Mouse (Mus musculus): ENCODE results near the gene Inhbb.

Gene Inhbb

GRCm38 (mm10) chr1:119419151-119420105, 2.6 kb downstream of the Inhbb start:
- DNase-seq, result peak in 1 of 2 experiments; percentile 26

- no peak for DNase-seq
These were observed 4.1 kb downstream of the Inhbb start for GRCm38 (mm10) chr1:119417991-119418390.

GRCm38 (mm10) chr1:119417542-119417941, 4.5 kb downstream of the Inhbb start:
- DNase-seq, result no peak

DNA sequence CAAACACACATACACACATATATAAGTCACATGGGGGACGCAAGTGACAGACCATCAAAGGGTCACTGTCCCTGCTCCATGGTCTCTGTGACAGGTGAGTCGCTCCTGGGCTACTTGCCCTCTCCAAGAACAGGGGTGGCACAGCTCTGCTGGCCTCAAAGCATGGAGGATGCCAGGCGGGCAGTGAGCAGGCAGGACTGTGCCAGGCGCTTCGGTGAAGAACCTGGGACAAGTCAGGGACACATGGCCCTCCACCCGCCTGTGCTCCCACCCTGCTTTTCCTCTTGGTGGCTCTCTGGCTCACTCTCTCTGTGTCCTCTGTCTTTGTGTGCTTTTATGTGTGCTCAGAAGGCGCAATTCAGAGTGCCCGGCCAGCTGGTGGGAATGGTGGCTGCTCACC, 5.4 kb downstream of the Inhbb start:
- DNase-seq, result no peak

GRCm38 (mm10) chr1:119416177-119416576, 5.9 kb downstream of the Inhbb start:
- no peak for DNase-seq

DNA sequence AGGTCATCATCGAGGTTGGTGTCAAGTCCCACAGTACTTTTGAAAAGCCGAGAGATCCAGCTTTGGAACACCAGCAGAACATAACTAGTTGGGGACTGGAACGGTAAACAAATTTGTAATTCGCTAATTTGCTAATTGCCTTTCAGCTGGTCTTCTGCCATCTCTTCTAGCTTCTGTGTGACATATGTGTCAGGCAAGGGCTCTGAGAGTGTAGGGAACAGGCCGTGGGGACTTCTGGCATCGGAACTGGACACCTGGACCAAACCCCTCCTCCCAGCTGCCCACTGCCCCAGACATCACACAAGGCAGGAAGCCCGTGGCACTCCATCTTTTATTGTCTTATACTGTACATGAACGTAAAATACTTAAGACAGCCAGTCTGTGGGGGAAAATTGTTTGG, 6.9 kb downstream of the Inhbb start:
- DNase-seq, result no peak

DNA sequence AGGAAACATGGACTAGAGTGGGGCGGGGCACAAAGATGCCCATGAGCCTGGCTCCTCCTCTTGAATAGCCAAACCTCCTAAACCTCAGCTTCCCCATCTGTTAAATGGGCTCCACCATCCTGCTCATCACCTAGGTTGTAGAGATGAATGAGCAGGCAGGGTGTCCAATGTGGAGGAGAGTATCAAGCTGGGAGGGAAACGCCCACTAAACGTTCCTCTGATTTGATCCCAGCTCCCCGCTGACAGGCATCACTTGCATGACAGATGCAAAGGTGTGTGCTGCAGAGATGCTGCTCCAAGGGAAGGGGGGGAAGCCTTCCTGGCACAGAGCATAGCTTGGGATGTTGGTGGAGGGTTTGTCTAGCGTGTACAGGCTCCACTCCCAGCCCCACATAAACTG, 11.4 kb downstream of the Inhbb start:
- DNase-seq, result no peak

GRCm38 (mm10) chr1:119409599-119410168, 12.4 kb downstream of the Inhbb start:
- DNase-seq, result no peak

GRCm38 (mm10) chr1:119409106-119409505, 12.9 kb downstream of the Inhbb start:
- no peak for DNase-seq

- DNase-seq, result no peak
These were observed 14.2 kb downstream of the Inhbb start for GRCm38 (mm10) chr1:119407691-119408315.

- DNase-seq, result no peak
These were observed 17.2 kb downstream of the Inhbb start for GRCm38 (mm10) chr1:119404798-119405197.

- no peak for DNase-seq
These were observed 17.7 kb downstream of the Inhbb start for GRCm38 (mm10) chr1:119404341-119404740.

GRCm38 (mm10) chr1:119401249-119401648, 20.8 kb downstream of the Inhbb start:
- no peak for DNase-seq

- no peak for DNase-seq
These were observed 23.4 kb downstream of the Inhbb start for GRCm38 (mm10) chr1:119398640-119399039.

DNA sequence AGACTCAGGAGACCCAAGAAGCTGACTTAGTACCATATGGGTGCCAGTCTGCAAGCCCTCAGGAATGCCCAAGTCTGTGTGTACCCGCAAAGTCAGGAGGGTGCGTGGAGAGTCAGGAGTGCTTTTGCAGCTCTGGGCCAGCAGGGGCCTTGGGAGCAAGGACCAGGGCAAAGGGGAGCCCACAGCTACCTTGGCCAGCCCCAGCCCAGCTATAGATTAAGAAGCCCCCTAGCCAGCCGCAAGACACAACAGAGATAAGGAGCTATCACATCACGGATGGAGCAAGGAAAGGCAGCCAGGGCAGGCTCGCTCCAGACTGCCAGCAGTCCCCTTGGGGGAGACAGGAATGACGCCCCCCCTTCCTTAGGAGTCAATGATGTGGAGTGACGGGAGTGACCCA, 24.2 kb downstream of the Inhbb start:
- no peak for DNase-seq

GRCm38 (mm10) chr1:119391311-119391710, 30.7 kb downstream of the Inhbb start:
- DNase-seq, result peak; percentile 77 to 84

- DNase-seq, result peak; percentile 17 to 18
These were observed 31.4 kb downstream of the Inhbb start for GRCm38 (mm10) chr1:119390676-119391075.

GRCm38 (mm10) chr1:119389771-119390500, 32.1 kb downstream of the Inhbb start:
- no peak for DNase-seq

DNA sequence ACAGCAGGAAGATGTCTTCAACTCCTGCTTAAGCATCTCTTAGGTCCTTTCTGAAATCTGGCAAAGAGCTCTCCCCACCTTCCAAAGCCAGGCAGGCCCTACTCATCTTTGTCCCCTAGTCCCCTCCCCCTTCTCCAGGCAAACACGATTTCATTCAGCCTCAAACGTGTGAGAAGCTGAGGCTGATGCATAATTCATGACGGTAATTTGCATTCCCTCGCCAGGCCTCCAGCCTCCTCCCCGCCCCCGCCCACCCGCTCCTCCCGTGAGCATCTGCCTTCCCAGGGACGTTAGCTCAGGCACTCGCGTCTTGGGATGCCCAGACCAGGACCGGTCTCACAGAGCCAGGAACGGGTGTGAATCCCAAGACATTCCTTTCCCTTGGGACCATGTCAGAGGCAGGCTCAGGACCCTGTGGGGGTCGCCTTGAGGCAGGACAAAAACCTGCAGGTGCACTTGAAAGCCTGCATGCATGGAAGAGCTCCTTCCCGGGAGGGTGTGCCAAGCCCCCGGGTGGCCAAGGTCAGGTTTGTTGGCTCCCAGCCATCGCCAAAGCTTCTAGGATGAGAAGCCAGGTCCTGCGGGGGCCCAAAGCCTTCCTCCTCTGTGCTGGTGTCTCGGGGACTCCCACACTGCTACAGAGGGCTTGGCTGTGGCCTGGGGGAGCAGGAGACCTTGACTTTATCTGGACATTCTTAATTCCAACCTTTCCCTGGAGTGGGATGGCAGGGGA, 33.2 kb downstream of the Inhbb start:
- peak; percentile 22 to 47 for DNase-seq

- DNase-seq, result no peak
These were observed 35.7 kb downstream of the Inhbb start for GRCm38 (mm10) chr1:119386306-119386705.

GRCm38 (mm10) chr1:119383916-119384315, 38.1 kb downstream of the Inhbb start:
- no peak for DNase-seq

GRCm38 (mm10) chr1:119380609-119381008, 41.4 kb downstream of the Inhbb start:
- DNase-seq, result no peak

Measured in cerebellum, postnatal 25 days (tissue).